Mouse (Mus musculus) kidney, postnatal 14 days (tissue): ENCODE data around the gene Fryl.

ENCODE experiments used
- DNase-seq: peaks from one replicate; pipeline ENCODE4 v3.0.0; 2022; ENCODE audit warnings: mixed read lengths

The Fryl gene

DNA sequence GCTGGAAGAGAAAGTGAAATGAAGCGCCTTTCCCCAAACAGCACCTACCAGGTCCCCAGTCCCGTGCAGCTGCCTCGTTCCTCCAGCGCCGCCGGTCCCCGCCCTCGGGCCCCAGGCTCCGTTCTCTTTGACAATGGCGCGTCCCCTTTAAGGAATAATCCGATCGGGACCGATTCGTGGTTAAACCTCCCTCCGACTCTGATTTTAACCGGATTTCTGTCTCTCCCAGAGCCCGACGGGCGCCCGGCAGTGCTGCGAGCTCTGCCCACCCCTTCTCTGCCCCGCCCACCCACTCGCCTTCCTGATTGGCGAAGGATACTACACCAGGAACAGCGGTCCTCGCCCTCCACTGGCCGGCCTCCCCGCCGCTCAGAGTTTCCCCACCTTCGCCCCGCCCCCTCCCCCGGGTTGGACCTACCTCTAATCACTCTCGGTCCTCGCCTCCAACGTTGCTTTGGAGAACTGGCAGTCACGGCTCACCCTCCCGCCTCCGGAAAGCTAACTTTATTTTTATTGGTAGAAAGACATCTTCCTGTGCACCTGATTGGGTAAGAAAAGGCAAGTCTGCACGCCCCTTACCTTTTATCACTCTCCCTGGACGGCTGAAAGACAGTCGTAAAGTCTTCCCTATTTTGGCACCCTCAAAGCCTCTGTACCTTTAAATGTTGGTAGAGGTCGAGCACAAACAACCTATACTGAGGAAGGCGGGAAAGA, at the start of gene Fryl:
Gene Fryl, minus strand, starts transcription at position 268 of the 714 bp plus-strand sequence.
- DNase-seq: peak; percentile 99

DNA sequence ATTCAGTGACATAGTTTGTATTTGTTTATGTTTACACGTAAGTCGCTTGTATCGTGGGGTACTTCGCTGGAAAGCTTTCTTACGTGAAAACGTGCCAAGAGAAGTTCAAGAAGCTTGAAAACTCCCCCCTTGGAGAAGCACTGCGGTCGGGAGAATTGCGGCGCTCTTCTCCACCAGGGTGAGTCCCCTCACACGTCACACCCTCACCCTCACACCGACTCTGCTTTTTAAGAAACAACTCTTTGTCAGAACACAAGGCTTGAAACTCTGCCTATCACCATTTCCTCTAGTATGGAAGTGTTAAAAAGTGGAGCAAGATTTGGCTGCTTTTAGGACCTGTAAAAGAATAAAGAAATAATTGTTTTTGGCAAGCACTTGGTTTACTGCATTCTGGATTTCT, 48.1 kb upstream of the Fryl start:
- DNase-seq: no peak

DNA sequence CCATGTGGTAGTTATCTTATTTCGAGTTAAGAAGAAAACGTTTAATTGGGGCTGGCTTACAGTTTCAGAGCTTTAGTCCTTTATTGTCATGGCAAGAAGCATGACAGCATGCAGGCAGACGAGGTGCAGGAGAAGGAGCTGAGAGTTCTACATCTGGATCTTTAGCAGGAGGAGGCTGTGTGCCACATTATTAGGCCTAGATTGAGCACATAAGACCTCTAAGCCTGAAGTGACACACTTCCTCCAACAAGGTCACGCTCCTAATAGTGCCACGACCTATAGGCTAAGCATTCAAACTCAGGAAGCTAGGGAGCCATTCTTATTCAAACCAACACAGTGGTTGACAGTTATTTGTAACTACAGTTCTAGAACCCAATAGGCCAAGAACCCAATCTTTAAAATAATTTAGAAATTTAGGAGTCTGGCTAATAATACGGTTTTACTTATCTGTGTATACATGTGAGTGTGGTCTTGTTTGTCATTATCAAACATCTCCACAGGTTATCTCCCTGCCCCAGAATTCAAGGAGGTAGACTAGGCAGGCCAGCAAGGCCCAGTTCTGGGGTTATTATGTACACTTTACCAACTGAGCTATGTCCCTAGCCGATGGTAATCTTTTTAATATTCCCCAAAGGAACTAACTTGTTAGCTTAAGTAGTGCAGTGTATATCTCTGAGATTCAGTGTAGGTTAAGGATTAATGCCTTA, 45.3 kb upstream of the Fryl start:
- DNase-seq: no peak

DNA sequence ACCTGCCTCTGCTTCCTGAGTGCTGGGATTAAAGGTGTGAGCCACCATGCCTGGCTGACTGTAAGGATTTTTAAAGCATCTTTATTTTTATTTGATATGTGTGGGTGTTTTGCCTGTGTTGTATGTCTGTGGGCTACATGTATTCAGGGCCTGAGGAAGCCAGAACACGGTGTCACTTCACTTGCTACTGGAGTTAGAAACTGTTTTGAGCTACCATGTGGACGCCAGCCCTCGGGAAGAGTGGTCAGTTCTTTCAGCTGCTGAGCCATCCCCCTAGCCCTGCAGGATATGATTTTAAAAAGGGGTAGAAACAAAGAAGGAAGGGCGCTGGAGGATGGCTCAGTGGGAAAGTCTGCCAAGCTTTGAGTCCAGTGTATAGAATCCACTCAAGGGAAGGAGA, 39.5 kb upstream of the Fryl start:
- no peak for DNase-seq

DNA sequence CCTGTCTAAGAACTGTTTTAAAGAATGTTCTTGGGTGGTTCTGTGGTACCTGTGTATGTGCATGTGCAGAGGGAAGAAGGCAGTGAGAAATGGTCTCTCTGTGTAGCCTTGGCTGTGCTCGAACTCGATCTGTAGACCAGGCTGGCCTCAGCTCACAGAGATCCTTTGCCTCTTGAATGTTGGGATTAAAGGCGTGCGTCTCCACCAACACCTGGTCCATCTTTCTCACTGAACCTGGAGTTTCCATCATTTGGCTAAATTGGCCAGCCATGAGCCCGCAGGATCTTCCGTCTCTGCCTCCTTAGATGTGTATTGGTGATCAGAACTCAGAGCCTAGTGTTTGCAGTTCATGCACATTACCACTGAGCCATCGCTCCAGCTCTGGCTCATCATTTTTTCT, 38.6 kb upstream of the Fryl start:
- no peak for DNase-seq

DNA sequence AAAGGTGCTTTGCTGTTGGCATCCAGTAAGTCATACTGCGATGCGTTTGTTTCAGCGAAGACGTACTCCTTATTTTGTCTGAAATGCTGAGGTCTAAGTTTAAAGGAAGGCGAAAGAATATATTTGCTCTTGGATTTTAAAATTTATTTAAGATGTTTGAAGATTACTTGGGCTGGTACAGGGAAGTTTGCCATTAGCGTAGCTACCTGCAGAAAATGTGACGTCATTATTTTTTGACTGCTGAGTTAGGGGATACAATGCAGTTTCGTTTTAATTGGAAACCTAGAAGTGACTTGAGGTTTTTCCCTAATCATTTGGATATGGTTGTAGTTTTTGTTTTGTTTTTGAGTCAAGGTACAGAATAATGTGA, 37.0 kb upstream of the Fryl start:
- no peak for DNase-seq

DNA sequence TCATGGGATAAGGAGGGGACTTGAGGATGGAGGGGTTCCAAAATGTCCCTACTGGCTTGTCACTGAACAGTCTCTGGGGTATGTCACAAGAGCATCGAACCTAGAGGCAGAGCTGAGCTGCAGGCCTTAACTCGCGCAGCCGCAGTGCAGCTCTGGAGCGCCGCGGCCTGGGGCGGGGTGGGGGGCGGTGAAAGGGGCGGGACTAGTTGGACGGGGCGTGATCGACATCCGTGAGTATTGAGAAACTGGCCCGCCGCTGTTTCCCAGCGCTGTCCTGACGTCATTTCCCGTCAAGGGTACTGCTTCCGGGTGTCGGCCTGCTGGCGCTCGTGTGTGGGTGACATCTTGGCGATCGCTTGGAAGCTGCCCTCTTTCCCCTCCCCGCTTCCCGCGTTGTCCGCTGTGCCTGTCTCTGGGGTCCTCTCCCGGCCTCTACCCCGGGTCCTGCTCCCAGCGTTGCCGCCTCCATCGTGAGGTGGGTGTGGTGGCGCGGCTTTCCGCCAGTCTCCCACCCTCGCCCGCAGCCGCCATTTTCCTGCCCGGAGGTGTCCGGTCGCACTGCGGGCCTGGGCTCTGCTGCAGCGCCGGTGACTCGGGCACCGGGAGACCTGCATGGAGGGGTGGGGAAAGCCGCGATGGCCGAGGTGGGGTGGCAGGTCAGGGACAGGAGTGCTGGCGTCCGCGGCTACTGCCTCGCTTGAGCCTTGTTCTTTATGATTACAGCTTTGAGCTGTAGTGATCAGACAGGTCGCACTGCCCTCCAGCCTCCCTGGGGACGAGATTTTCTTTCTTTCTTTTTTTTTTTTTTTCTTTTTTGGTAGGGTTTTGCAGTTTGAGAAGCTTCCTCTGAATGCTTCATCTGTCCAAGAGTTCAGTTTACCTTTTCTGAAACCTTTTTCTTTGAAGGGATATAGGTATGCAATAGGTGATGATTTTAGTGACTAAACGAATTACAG, 36.4 kb upstream of the Fryl start, which contains the start of gene Ociad1:
Gene Ociad1, plus strand, starts transcription at position 283 of the 956 bp plus-strand sequence.
- peak; percentile 98 for DNase-seq

DNA sequence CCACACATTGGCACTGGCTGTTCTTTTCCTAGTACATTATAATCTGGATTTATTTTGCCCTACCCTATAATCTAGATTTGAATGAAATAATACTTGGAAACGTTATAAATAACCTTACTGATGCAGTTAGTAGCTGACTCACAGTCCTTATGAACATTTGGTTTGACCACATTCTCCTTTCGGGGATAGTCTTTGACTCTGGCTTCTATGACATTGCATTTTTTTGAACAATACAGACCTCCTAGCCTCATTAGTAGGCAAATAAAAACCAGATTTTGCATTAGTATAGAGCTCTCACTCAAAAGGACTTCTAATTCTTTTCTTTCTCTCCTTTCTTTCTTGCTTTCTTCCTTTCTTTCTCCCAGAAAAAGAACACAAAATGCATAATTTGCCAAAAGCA, 33.5 kb upstream of the Fryl start:
- no peak for DNase-seq

DNA sequence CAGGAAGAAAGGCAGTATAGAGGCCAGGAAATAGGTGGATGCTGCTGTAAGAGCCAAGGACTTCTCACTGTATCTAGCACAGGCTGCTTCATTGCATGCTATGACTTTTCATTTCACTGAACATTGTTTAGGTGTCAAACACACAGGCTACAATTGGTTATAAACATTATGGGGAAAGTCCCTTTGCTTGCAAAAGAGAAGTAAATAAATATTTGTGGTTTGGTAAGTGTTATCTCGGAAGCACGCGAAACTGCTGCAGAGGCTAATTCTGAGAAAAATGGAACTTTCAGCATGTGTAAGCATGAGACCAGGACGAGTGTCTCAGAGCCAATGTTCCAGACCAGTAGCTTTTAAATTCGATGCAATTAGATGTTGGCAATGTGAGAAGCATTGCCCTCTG, 30.2 kb upstream of the Fryl start:
- no peak for DNase-seq

DNA sequence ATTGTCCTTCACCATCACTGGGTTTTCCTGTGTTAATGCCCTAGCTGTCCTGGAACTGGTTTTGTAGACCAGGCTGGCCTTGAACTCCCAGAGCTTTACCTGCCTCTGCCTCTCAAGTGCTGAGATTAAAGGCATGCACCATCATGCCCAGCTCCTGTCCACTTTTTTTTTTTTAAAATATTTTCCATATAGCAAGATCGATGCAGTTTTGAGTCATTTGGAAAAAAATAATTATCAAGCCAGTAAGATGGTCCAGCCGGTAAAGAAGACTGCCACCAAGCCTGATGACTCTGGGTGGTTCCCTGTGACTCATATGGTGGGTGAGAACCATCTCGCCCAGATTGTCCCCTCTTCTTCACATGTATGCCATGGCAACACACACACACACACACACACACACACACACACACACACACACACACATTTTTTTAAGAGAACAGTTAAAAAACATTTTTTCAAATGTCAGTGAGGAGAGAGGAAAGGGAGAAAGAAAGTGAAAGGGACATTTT, 29.1 kb upstream of the Fryl start:
- DNase-seq: no peak

DNA sequence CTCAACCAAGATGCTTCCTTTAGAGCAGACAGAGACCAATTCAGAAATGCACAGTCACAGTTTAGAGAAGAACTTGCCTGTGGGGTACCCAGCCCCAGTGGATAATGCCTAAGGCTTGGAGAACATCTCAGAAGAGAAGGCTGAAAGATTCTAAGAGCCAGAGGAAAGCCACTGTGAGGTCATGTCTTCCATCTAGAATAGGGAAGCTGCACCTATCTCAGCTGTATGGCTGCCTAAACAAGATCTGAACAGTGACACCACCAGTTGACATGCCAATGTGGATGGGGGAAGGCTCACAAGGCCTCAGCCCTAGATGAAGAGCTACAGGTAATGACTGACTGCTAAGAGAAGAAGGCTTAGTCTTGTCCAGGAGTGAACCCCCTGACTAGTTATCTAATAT, 27.6 kb upstream of the Fryl start:
- DNase-seq: no peak

DNA sequence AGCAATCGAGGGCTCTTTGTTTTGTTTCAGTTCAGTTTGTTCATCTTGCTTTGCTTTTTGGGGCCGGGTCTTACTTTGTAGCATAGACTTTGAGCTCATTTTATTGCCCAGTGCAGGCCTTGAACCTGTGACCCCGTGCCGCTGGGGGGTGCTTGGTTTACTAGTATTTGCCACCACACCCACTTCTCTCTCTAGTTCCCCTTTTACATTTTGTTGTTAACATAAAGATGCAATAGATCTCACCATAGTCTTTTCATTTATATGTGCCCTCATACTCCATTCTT, 24.1 kb upstream of the Fryl start:
- no peak for DNase-seq

DNA sequence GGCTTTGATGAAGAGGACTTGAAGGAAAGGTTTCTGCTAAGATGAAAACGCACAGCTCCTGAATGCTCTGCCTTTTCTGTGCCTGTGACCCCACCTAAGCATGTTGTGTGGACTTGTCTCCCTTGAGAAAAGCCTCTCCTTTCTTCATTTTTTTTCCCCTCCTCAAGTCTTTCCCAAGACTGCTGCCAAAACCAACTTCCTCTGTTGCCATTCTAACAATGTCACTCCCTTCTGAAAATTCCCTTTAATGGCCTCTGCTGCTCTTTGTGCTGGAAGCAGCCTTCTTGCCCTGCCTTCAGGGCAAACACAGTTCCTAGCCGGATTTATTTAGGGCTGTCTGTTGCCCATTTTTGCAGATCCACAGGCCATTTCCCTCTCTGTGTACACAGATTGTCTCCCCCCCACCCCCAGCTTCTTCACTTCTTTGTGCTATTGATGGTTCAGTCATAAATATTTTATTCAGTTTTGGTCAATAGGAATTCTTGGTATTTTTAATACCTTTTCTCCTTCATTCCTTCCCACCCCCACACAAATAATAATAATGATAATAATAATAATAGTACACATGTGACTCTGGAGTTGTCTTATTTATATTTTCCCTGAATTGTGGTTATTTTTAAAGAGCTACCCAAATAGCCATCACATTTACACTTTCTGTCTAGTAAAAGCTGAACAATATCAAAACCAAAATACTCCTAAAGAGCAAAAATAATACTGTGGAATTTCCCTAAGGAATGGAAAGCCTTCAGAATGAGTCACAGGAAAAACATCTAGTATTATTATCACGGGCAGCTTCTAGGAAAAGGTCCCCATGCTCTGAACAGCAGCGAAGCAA, 23.5 kb upstream of the Fryl start:
- DNase-seq: peak; percentile 15

DNA sequence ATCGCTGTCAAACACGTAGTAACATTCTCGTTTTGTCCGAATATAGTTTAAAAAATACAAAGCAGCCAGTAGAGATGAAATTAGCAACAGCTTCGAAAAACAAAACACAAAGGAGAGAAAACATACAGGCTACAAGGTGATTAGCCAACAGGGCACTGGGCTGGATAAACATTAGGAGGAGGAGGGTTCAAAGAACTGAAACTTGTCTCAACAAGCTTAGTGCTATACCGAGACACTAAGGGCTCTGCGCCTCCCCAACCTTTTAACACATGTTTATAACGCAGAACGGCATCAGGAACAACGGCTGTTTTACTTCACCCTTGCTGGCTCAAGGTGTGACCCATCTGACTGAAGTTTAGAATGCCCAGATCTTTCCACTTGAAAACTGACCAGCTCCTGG, 22.8 kb upstream of the Fryl start:
- no peak for DNase-seq

DNA sequence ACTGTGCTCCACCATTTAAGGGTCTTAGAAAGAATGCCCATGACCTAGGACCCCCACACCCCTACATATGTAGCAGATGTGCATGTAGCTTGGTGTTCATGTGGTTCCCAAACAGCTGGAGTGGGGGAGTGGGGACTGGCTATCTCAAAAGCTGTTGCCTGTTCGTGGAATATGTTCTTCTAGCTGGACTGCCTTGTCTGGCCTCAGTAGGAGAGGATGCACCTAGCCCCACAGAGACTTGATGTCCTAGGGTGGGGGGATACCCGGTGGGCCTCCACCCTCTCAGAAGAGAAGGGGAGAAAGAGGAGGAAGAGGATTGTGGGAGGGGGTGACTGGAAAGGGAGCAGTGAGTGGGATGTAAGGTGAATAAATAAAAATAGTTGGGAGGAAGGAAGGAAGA, 18.5 kb upstream of the Fryl start:
- no peak for DNase-seq

DNA sequence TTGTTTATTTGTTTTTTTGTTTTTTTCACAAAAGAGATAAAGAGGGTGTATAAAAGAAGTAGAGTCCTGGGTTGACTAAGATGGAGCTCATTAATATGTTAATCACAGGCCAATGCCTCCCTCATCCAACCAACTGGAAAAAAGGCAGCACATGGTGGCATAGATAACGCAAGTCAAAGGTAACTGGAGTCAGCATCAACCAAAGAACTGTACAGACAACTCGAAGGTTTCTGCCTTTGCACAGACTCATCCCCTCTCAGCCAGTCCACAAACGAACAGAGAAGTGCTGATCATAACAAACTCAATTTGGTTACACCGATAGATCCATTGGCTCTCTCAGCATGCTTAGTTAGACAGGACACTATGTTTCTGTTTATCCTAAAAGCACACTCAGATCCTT, 16.8 kb upstream of the Fryl start:
- no peak for DNase-seq

DNA sequence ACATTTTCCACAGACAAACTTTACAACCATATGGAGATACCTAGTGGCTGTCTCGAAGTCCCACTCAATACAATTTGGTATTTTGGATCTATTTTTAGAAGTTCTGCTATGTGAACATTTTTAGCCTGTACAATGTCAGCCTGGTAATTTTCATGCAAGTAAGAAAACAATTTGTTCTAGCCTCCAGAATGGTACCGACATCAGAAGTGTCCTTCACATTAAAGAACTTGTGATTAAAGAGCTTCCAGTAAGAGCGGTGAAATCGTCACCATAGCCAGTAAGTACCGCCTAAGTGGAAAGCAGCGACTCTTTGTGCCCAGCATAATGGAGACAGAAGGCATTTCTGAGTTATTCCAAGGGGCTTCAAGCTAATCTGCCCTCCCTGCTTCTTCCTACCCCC, 14.2 kb upstream of the Fryl start:
- no peak for DNase-seq

DNA sequence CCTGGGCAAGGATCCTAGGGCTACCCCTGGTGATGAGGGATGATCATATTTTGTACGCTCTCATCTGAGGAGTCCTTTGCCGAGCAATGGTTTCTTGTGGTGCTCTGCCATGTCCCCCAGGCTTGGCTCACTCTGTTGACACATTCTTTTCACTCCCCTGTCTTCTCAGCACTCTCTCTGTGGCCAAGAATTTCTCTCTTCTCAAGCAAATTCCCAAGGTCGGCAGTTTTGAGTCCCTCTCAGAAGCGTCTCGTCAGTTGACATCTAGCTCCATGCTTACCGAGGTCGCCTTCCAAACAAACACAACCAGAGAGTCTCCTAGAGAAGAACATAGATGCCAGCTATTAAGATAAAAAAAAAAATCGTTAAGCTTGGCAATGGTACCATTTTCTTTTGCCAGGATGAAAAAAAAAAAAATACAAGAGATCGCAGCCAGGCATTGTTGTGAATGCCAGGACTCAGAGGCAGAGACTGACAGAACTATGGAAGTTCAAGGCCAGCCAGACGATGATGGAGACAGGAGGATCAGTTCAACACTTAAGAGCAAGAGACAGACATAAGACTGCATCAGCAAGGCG, 12.3 kb upstream of the Fryl start:
- DNase-seq: no peak

DNA sequence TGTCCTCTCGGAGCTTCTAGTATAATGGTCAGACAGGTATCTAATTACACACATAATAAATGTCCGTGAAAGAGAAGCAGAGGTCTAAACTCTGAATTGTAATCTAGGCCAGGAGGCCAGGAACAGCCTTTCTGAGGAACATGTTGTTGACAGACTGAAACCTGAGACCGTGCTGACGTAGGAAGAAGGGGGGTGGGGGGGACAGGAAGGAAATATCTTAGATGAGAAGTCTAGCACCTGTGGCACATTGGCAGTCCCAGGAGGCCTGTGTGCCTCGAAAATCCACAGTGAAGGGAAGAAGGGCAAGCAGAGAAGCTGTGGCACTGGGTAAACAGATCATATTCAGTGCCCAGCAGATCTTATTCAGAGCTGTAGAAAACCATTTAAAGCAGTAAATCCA, 9.0 kb upstream of the Fryl start:
- no peak for DNase-seq

DNA sequence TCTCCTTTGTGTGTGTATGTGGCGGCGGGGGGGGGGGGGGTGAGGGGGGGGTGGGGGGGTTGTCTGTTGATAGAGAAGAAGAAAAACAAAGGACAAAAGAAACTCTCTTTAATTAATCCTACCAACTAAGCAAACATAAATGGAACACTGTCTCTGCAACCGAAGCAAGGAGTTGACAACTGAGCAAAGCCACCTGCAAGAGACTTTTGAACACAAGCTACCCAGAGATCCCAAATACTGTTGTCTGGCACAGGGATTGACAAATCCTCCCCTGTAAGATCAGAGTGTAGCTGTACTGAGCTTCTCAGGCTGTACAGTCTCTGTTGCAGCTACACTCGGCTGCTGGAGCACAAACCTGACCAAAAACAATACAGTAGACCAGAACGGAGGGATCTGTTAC, 7.7 kb upstream of the Fryl start:
- no peak for DNase-seq

DNA sequence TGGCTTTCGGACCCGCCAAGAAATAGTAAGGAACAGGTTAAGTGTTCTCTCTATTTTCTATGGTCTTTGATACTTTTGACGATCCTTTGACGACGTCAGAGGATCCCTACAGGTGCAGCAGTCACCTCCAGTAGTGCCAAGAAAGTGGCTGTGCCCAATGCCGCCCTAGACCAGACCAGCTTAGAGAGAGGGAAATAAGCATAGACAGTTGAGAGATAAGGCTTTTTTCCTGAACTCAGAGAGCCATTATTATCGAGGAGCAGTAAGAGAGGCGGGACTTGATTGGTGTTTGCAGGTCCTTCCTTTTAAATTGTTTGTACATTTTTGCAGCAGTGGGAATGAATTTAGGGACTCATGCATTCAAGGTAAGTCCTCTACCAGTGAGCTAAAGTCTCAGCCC, 1.3 kb upstream of the Fryl start:
- DNase-seq: no peak

DNA sequence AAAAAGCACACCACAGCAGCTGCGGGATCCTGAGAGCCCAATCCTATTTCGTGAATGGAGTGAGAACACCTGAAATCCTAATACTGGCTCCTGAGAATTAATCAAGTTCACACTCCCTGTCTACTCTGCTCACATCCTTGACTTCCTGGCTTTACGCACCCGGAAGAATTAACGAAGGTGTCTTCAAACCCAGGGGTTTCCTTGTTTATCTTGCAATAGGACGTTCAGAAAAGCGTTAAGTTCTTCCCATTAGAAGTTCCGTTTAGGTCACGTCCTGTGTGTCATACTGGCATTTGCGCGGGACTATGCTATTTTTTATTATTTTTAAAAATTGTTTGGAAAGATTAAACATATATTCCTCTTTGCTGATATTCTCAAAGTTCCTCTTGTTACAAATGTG, 677 bp upstream of the Fryl start:
- DNase-seq: no peak
